ENCODE assay signal across 8 mouse cellular contexts in the genomic region with DNA sequence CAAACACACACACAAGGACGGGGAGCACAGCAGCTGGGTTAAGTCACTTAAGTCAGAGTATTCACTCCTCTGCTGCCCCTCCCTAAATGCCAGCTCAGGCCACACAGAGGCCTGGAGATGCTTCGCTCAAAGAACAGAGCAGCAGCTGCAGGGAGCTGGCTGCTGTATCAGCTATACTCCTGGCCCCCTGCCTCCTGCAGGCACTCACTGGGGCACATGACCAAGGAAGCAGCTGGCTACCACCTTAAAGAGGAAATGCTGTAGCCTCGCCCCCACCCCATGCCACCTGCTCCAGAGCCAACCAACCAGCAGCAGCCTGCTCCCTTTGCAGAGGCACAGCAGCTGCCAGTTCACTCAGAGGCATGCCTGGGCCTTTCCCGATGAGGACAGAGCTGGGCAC. TPM values are rescaled to one million over a fixed set of nuclear protein-coding genes. Genes with fewer than 3 reads are reported as not detected.
DNase-seq lines count a peak whose midpoint lies in the region; ATAC-seq lines count a peak whose summit lies in the region.

No protein-coding gene starts in this region.

- no peak overlapping the region for H3K9ac ChIP-seq in embryonic facial prominence, embryonic 13.5 days
- H3K9ac ChIP-seq in heart, embryonic 16.5 days (ENCODE audit: low read length), result 0 out of 2 replicates have a peak overlapping the region, but pooled peaks have one; percentile 36
- no peak overlapping the region for H3K9ac ChIP-seq in midbrain, embryonic 14.5 days (replicated peaks; ENCODE audit: low read length)

- peaks cover 5% of the 10 kb centered on the region for H3K4me1 ChIP-seq in embryonic facial prominence, embryonic 13.5 days
- peaks cover 4% of the 10 kb centered on the region; the same call in 1 of the 2 replicates for H3K4me1 ChIP-seq in heart, embryonic 16.5 days (ENCODE audit: control insufficient read depth, insufficient read depth, low read length)
- H3K4me1 ChIP-seq in midbrain, embryonic 14.5 days (ENCODE audit: control insufficient read depth, insufficient read depth, low read length), result no peaks in the 10 kb centered on the region

- no peaks in the 10 kb centered on the region for H3K9me3 ChIP-seq in embryonic facial prominence, embryonic 13.5 days
- H3K9me3 ChIP-seq in heart, embryonic 16.5 days (replicated peaks; ENCODE audit: control insufficient read depth, low read length), result no peaks in the 10 kb centered on the region
- no peaks in the 10 kb centered on the region for H3K9me3 ChIP-seq in midbrain, embryonic 14.5 days (ENCODE audit: control insufficient read depth, low read length)

- H3K27ac ChIP-seq in embryonic facial prominence, embryonic 13.5 days, result 0 out of 2 replicates have a peak overlapping the region, but pooled peaks have one; percentile 5
- no peak overlapping the region for H3K27ac ChIP-seq in heart, embryonic 16.5 days (ENCODE audit: low read length)
- H3K27ac ChIP-seq in midbrain, embryonic 14.5 days (replicated peaks; ENCODE audit: low read depth, low read length), result peak overlapping the region; percentile 45; the same call in 1 of the 2 replicates

- H3K36me3 ChIP-seq in embryonic facial prominence, embryonic 13.5 days, result no peaks in the 10 kb centered on the region
- H3K36me3 ChIP-seq in heart, embryonic 16.5 days (ENCODE audit: control insufficient read depth, insufficient read depth), result no peaks in the 10 kb centered on the region
- no peaks in the 10 kb centered on the region for H3K36me3 ChIP-seq in midbrain, embryonic 14.5 days (ENCODE audit: control insufficient read depth, insufficient read depth, low read length)

- peak; percentile 11 to 16 for DNase-seq in spleen, adult 18-20 months
- no peak for DNase-seq in spleen, adult 12 weeks (ENCODE audit: low spot score)
- DNase-seq in left cerebral cortex, postnatal 4 days, result peak; percentile 93
- DNase-seq in midbrain, embryonic 14.5 days, result peak; percentile 72
- DNase-seq in spleen, postnatal 4 days (ENCODE audit: low spot score in 2 of 2), result peak; percentile 63 to 74
- DNase-seq in c-Kit-positive CD71-positive TER-119-positive erythroid progenitor cells, embryonic 14.5 days (ENCODE audit: low spot score), result no peak

- H3K4me2 ChIP-seq in embryonic facial prominence, embryonic 13.5 days, result no peak overlapping the region
- H3K4me2 ChIP-seq in heart, embryonic 16.5 days (ENCODE audit: low read depth, low read length), result no peak overlapping the region; the same call in 1 of the 2 replicates
- no peak overlapping the region for H3K4me2 ChIP-seq in midbrain, embryonic 14.5 days (ENCODE audit: low read length)

- no peaks in the 10 kb centered on the region for H3K27me3 ChIP-seq in embryonic facial prominence, embryonic 13.5 days
- no peaks in the 10 kb centered on the region for H3K27me3 ChIP-seq in heart, embryonic 16.5 days (ENCODE audit: control insufficient read depth, insufficient read depth, low read length)
- H3K27me3 ChIP-seq in midbrain, embryonic 14.5 days (ENCODE audit: control insufficient read depth, insufficient read depth, low read length), result no peaks in the 10 kb centered on the region

- peak; percentile 82 for ATAC-seq in embryonic facial prominence, embryonic 13.5 days (ENCODE audit: insufficient number of reproducible peaks, insufficient read depth, low FRiP score, low TSS enrichment, low read depth)
- ATAC-seq in heart, embryonic 16.5 days (replicated peaks; ENCODE audit: extremely low read depth, insufficient read depth, low FRiP score), result peak; percentile 90
- ATAC-seq in midbrain, embryonic 14.5 days (ENCODE audit: low FRiP score, low TSS enrichment), result peak; percentile 90

- 27% methylated on average over 4 of the region's 4 CpGs for WGBS in embryonic facial prominence, embryonic 13.5 days
- 27% methylated on average over 4 of the region's 4 CpGs for WGBS in heart, embryonic 16.5 days
- WGBS in midbrain, embryonic 14.5 days, result 3% methylated on average over 4 of the region's 4 CpGs

- no peak overlapping the region for H3K4me3 ChIP-seq in embryonic facial prominence, embryonic 13.5 days
- H3K4me3 ChIP-seq in heart, embryonic 16.5 days (ENCODE audit: low read length), result no peak overlapping the region
- H3K4me3 ChIP-seq in midbrain, embryonic 14.5 days (replicated peaks; ENCODE audit: low read depth, low read length), result no peak overlapping the region

- intact Hi-C loops in left cerebral cortex, postnatal 4 days (cut with DNase I), result no loop called here

RNA-seq across cellular contexts. Expression of a gene that starts 28.0 kb away (rescaled TPM):
- polyA plus RNA-seq in embryonic facial prominence, embryonic 13.5 days (2015; fragmentation: Nextera tagmentation; extraction: Ambion mirVana), result 5.4 and 6.8 TPM in 2 replicates
- polyA plus RNA-seq in heart, embryonic 16.5 days (2015; fragmentation: Nextera tagmentation; extraction: Ambion mirVana), result 10.7 and 32.2 TPM in 2 replicates
- 100 to 1,000 TPM; 459 to 577 TPM for total RNA-seq in left cerebral cortex, postnatal 4 days (2021)
- polyA plus RNA-seq in midbrain, embryonic 14.5 days (2014; fragmentation: Nextera tagmentation; extraction: Ambion mirVana), result 27.4 and 37.7 TPM in 2 replicates

Comparison
In these comparisons a context has a peak if more than half of its experiments do, and no peak if none do; other contexts are left out.
1. DNase-seq: peak in spleen, adult 18-20 months (2 of 2), left cerebral cortex, postnatal 4 days (single experiment), midbrain, embryonic 14.5 days (single experiment) and spleen, postnatal 4 days (2 of 2); none in spleen, adult 12 weeks (single experiment) and c-Kit-positive CD71-positive TER-119-positive erythroid progenitor cells, embryonic 14.5 days (single experiment).
2. Peak in every context shown above with its lines, with median percentiles within 50 percentile points of each other: ATAC-seq.